Mouse (Mus musculus) lung, postnatal 14 days (tissue): Measurements from ENCODE around the gene Gm3033.
"Not testable (repeated sequence)": the region's sequence is repeated elsewhere in the genome, so short reads cannot be mapped to it uniquely, and the experiment has no call there.

ENCODE experiments used
- DNase-seq: peaks from one replicate; pipeline ENCODE4 v3.0.0; 2021

Gm3033 gene

GRCm38 (mm10) chr14:3845945-3846344 lies at the start of gene Gm3033:
Gm3033 (plus strand) TSS chr14:3846245.
- not testable (repeated sequence) for DNase-seq

- not testable (repeated sequence) for DNase-seq
These were observed 36.3 kb upstream of the Gm3033 start, which contains the start of gene Gm3002 for GRCm38 (mm10) chr14:3809774-3810173. Gm3002 (plus strand) TSS chr14:3810074.

GRCm38 (mm10) chr14:3883872-3884271 lies 37.8 kb downstream of the Gm3033 start, which contains the start of gene Gm2916:
Gm2916 (plus strand) TSS chr14:3884172.
- not testable (repeated sequence) for DNase-seq
